9 mouse cellular contexts compared by ENCODE assay signal in genomic region chr8:54660675-54661074, GRCm38 (mm10).
DNase-seq lines count a peak whose midpoint lies in the region.
"Had no signal": no experiment of that assay in that cellular context is flagged by ENCODE, and none has a peak within 500 bp of the region (broad histone marks: within the 10 kb centered on the region; RNA-seq: fewer than 3 reads in every experiment).

No protein-coding gene starts in this region.

- no peaks in the 10 kb centered on the region for H3K27me3 ChIP-seq in splenic B cell, adult 2 months (ENCODE audit: control insufficient read depth, insufficient read depth, low read length, poor library complexity, severe bottlenecking)
- H3K27me3 ChIP-seq: embryonic facial prominence, embryonic 12.5 days had no signal

- DNase-seq in ovary, postnatal 14 days (ENCODE audit: low spot score): peak; percentile 11
- no peak for DNase-seq in ovary, adult 18-20 months (ENCODE audit: low spot score)
- DNase-seq in adrenal gland, postnatal 10 days: peak; percentile 64
- DNase-seq in embryo, embryonic 9.5 days (ENCODE audit: extremely low spot score): peak; percentile 22
- peak; percentile 50 to 54 for DNase-seq in heart, postnatal 36 days
- peak; percentile 21 for DNase-seq in layer of hippocampus, adult 9-10 months (ENCODE audit: low spot score)
- DNase-seq in lung, postnatal 25 days (ENCODE audit: low spot score): peak; percentile 51
- peak; percentile 49 for DNase-seq in splenic B cell, adult 2 months (ENCODE audit: low read depth, low spot score)

- intact Hi-C loops in heart, postnatal 36 days (cut with DNase I): loop anchor here (1.0 kb wide), 2 partner anchors 123 to 153 kb away; no protein-coding TSS in a partner anchor

- no peaks in the 10 kb centered on the region for H3K36me3 ChIP-seq in splenic B cell, adult 2 months (ENCODE audit: control insufficient read depth, insufficient read depth, low read length, poor library complexity, severe bottlenecking)
- H3K36me3 ChIP-seq: embryonic facial prominence, embryonic 12.5 days had no signal
